Mouse (Mus musculus): Measurements from ENCODE around the gene Nusap1. TPM values are rescaled to one million over a fixed set of nuclear protein-coding genes. Genes with fewer than 3 reads are reported as not detected.

Nusap1 gene
- polyA plus RNA-seq, 1 experiment from 2014 or later, result 29.6 TPM

- ATAC-seq, result peak; percentile 97
- Histone ChIP-seq H3K27ac (ENCODE audit: low read length) (peak within 1 kb of the TSS; percentile 79), H3K4me1 (replicated peaks; ENCODE audit: control insufficient read depth, insufficient read depth, low read length) (peaks cover 16% of the 10 kb centered on the region), H3K4me3 (replicated peaks; ENCODE audit: low read length) (peak within 1 kb of the TSS; percentile 100), H3K9me3 (ENCODE audit: control insufficient read depth, low read length) (no peaks in the 10 kb centered on the region), H3K36me3 (ENCODE audit: control insufficient read depth, insufficient read depth) (no peaks in the 10 kb centered on the region), H3K9ac (replicated peaks; ENCODE audit: low read depth, low read length) (peak within 1 kb of the TSS; percentile 97), H3K4me2 (ENCODE audit: low read length) (peak within 1 kb of the TSS; percentile 95), H3K27me3 (replicated peaks; ENCODE audit: control insufficient read depth, insufficient read depth, low read length) (peaks cover 3% of the 10 kb centered on the region; the same call in 1 of the 2 replicates)
- 0% methylated on average over 36 of the region's 58 CpGs for WGBS
Measured at GRCm38 (mm10) chr2:119674525-119675214, 56.6 kb downstream of the Nusap1 start, which contains the start of gene Rtf1. Rtf1 (plus strand) TSS chr2:119675068.

- ATAC-seq, result peak; percentile 82
- H3K36me3 ChIP-seq (ENCODE audit: control insufficient read depth, insufficient read depth), result no peaks in the 10 kb centered on the region
- peak overlapping the region; percentile 100 for H3K4me3 ChIP-seq (replicated peaks; ENCODE audit: low read length)
- H3K4me1 ChIP-seq (replicated peaks; ENCODE audit: control insufficient read depth, insufficient read depth, low read length), result peaks cover 16% of the 10 kb centered on the region
- peak overlapping the region; percentile 97 for H3K9ac ChIP-seq (replicated peaks; ENCODE audit: low read depth, low read length)
- peak overlapping the region; percentile 94 for H3K4me2 ChIP-seq (ENCODE audit: low read length)
- H3K9me3 ChIP-seq (ENCODE audit: control insufficient read depth, low read length), result no peaks in the 10 kb centered on the region
- peaks cover 3% of the 10 kb centered on the region; the same call in 1 of the 2 replicates for H3K27me3 ChIP-seq (replicated peaks; ENCODE audit: control insufficient read depth, insufficient read depth, low read length)
- WGBS, result 0% methylated on average over 39 of the region's 39 CpGs
- peak overlapping the region; percentile 65 for H3K27ac ChIP-seq (ENCODE audit: low read length)
Measured at GRCm38 (mm10) chr2:119675215-119675784, 57.2 kb downstream of the Nusap1 start.

- ATAC-seq, result no peak
- Histone ChIP-seq H3K4me3 (replicated peaks; ENCODE audit: low read length) (peak overlapping the region; percentile 100), H3K4me1 (replicated peaks; ENCODE audit: control insufficient read depth, insufficient read depth, low read length) (peaks cover 16% of the 10 kb centered on the region), H3K27ac (ENCODE audit: low read length) (no peak overlapping the region), H3K9me3 (ENCODE audit: control insufficient read depth, low read length) (no peaks in the 10 kb centered on the region), H3K4me2 (ENCODE audit: low read length) (peak overlapping the region; percentile 94), H3K9ac (replicated peaks; ENCODE audit: low read depth, low read length) (peak overlapping the region; percentile 97), H3K27me3 (replicated peaks; ENCODE audit: control insufficient read depth, insufficient read depth, low read length) (no peaks in the 10 kb centered on the region), H3K36me3 (ENCODE audit: control insufficient read depth, insufficient read depth) (no peaks in the 10 kb centered on the region)
- 4% methylated on average over 5 of the region's 5 CpGs for WGBS
Measured at GRCm38 (mm10) chr2:119675831-119676230, 57.7 kb downstream of the Nusap1 start.

- ATAC-seq, result no peak
- 81% methylated on average over 2 of the region's 2 CpGs for WGBS
- H3K9me3 ChIP-seq (ENCODE audit: control insufficient read depth, low read length), result no peaks in the 10 kb centered on the region
Measured at GRCm38 (mm10) chr2:119683706-119684105, 65.6 kb downstream of the Nusap1 start.

GRCm38 (mm10) chr2:119692003-119692701 is 74.1 kb downstream of the Nusap1 start:
- H3K9ac ChIP-seq (replicated peaks; ENCODE audit: low read depth, low read length), result no peak overlapping the region
- 78% methylated on average over 9 of the region's 9 CpGs for WGBS
- no peaks in the 10 kb centered on the region for H3K4me1 ChIP-seq (replicated peaks; ENCODE audit: control insufficient read depth, insufficient read depth, low read length)
- H3K36me3 ChIP-seq (ENCODE audit: control insufficient read depth, insufficient read depth), result no peaks in the 10 kb centered on the region
- no peak overlapping the region for H3K4me2 ChIP-seq (ENCODE audit: low read length)
- H3K9me3 ChIP-seq (ENCODE audit: control insufficient read depth, low read length), result no peaks in the 10 kb centered on the region
- H3K27me3 ChIP-seq (replicated peaks; ENCODE audit: control insufficient read depth, insufficient read depth, low read length), result no peaks in the 10 kb centered on the region
- no peak overlapping the region for H3K4me3 ChIP-seq (replicated peaks; ENCODE audit: low read length)
- ATAC-seq, result no peak
- H3K27ac ChIP-seq (ENCODE audit: low read length), result no peak overlapping the region

More at GRCm38 (mm10) chr2:119683706-119684105, 65.6 kb downstream of the Nusap1 start:
- no peaks in the 10 kb centered on the region for H3K4me1 ChIP-seq (replicated peaks; ENCODE audit: control insufficient read depth, insufficient read depth, low read length)
- H3K4me3 ChIP-seq (replicated peaks; ENCODE audit: low read length), result no peak overlapping the region
- no peak overlapping the region for H3K9ac ChIP-seq (replicated peaks; ENCODE audit: low read depth, low read length)
- no peaks in the 10 kb centered on the region for H3K27me3 ChIP-seq (replicated peaks; ENCODE audit: control insufficient read depth, insufficient read depth, low read length)
- H3K4me2 ChIP-seq (ENCODE audit: low read length), result no peak overlapping the region
- no peak overlapping the region for H3K27ac ChIP-seq (ENCODE audit: low read length)
- peaks cover 2% of the 10 kb centered on the region; the same call in 1 of the 2 replicates for H3K36me3 ChIP-seq (ENCODE audit: control insufficient read depth, insufficient read depth)

- no peak overlapping the region for H3K9ac ChIP-seq (replicated peaks; ENCODE audit: low read depth, low read length)
- no peaks in the 10 kb centered on the region for H3K9me3 ChIP-seq (ENCODE audit: control insufficient read depth, low read length)
- no peaks in the 10 kb centered on the region for H3K27me3 ChIP-seq (replicated peaks; ENCODE audit: control insufficient read depth, insufficient read depth, low read length)
- H3K27ac ChIP-seq (ENCODE audit: low read length), result no peak overlapping the region
- no peak for ATAC-seq
- no peak overlapping the region for H3K4me3 ChIP-seq (replicated peaks; ENCODE audit: low read length)
- no peak overlapping the region for H3K4me2 ChIP-seq (ENCODE audit: low read length)
- no peaks in the 10 kb centered on the region for H3K36me3 ChIP-seq (ENCODE audit: control insufficient read depth, insufficient read depth)
- no peaks in the 10 kb centered on the region for H3K4me1 ChIP-seq (replicated peaks; ENCODE audit: control insufficient read depth, insufficient read depth, low read length)
- 98% methylated on average over 2 of the region's 2 CpGs for WGBS
Measured at GRCm38 (mm10) chr2:119694826-119695225, 76.7 kb downstream of the Nusap1 start.

- Histone ChIP-seq H3K4me1 (replicated peaks; ENCODE audit: control insufficient read depth, insufficient read depth, low read length) (no peaks in the 10 kb centered on the region), H3K36me3 (ENCODE audit: control insufficient read depth, insufficient read depth) (no peaks in the 10 kb centered on the region), H3K9ac (replicated peaks; ENCODE audit: low read depth, low read length) (no peak overlapping the region), H3K9me3 (ENCODE audit: control insufficient read depth, low read length) (no peaks in the 10 kb centered on the region), H3K4me3 (replicated peaks; ENCODE audit: low read length) (no peak overlapping the region), H3K27ac (ENCODE audit: low read length) (no peak overlapping the region), H3K4me2 (ENCODE audit: low read length) (no peak overlapping the region), H3K27me3 (replicated peaks; ENCODE audit: control insufficient read depth, insufficient read depth, low read length) (no peaks in the 10 kb centered on the region)
- no peak for ATAC-seq
- 69% methylated on average over 1 of the region's 1 CpGs for WGBS
Measured at GRCm38 (mm10) chr2:119696111-119696510, 78.0 kb downstream of the Nusap1 start.

- Histone ChIP-seq H3K4me1 (replicated peaks; ENCODE audit: control insufficient read depth, insufficient read depth, low read length) (no peaks in the 10 kb centered on the region), H3K4me2 (ENCODE audit: low read length) (no peak overlapping the region), H3K9me3 (ENCODE audit: control insufficient read depth, low read length) (no peaks in the 10 kb centered on the region), H3K36me3 (ENCODE audit: control insufficient read depth, insufficient read depth) (peaks cover 2% of the 10 kb centered on the region; the same call in 1 of the 2 replicates), H3K9ac (replicated peaks; ENCODE audit: low read depth, low read length) (no peak overlapping the region), H3K27me3 (replicated peaks; ENCODE audit: control insufficient read depth, insufficient read depth, low read length) (no peaks in the 10 kb centered on the region), H3K4me3 (replicated peaks; ENCODE audit: low read length) (no peak overlapping the region), H3K27ac (ENCODE audit: low read length) (no peak overlapping the region)
- WGBS, result 85% methylated on average over 2 of the region's 2 CpGs
- no peak for ATAC-seq
Measured at GRCm38 (mm10) chr2:119698472-119698871, 80.4 kb downstream of the Nusap1 start.

GRCm38 (mm10) chr2:119699962-119700361 is 81.9 kb downstream of the Nusap1 start:
- Histone ChIP-seq H3K27me3 (replicated peaks; ENCODE audit: control insufficient read depth, insufficient read depth, low read length) (no peaks in the 10 kb centered on the region), H3K27ac (ENCODE audit: low read length) (no peak overlapping the region)
- WGBS, result 94% methylated on average over 3 of the region's 3 CpGs

More at GRCm38 (mm10) chr2:119699962-119700361, 81.9 kb downstream of the Nusap1 start:
- no peak for ATAC-seq
- H3K4me2 ChIP-seq (ENCODE audit: low read length), result no peak overlapping the region
- H3K4me3 ChIP-seq (replicated peaks; ENCODE audit: low read length), result no peak overlapping the region
- no peaks in the 10 kb centered on the region for H3K9me3 ChIP-seq (ENCODE audit: control insufficient read depth, low read length)
- no peak overlapping the region for H3K9ac ChIP-seq (replicated peaks; ENCODE audit: low read depth, low read length)
- H3K36me3 ChIP-seq (ENCODE audit: control insufficient read depth, insufficient read depth), result peaks cover 5% of the 10 kb centered on the region
- no peaks in the 10 kb centered on the region for H3K4me1 ChIP-seq (replicated peaks; ENCODE audit: control insufficient read depth, insufficient read depth, low read length)

Data from forebrain, embryonic 16.5 days (tissue).